Mouse (Mus musculus): Measurements from ENCODE around the gene Gm9195.

- TF ChIP-seq CTCF (IDR thresholded peaks at IDR 0.05; ENCODE audit: borderline replicate concordance, insufficient read depth, low read depth, low read length) (no peak), POLR2A (IDR thresholded peaks at IDR 0.05; ENCODE audit: borderline replicate concordance, insufficient read depth, low read length) (no peak)
These were observed 40.6 kb upstream of the Gm9195 start for GRCm38 (mm10) chr14:72532028-72532917.

Measured in cerebellum, adult 2 months (tissue).